In the genomic region with DNA sequence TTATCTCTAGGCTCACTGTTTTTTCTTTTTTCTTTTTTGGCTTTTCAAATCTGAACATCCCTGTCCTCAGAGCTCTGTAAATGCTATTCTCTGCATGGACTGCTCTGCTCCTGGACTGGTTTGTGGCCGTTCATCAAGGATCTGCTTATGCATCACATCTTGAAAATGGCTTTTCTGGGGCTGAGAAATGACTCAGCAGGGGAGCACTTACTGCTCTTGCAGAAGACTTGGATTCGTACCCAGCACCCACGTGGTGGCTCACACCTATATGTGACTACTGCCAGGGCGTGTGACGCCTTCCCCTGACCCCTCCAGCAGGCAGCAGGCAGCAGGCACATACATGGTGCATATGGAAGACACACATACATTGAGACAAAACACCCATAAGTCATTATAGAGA, we compare ENCODE assay signal across 11 mouse cellular contexts.
"Had no signal": no experiment of that assay in that cellular context is flagged by ENCODE, and none has a peak within 500 bp of the region (broad histone marks: within the 10 kb centered on the region; RNA-seq: fewer than 3 reads in every experiment).

No protein-coding gene starts in this region.

- H3K27me3 ChIP-seq: limb, embryonic 13.5 days; midbrain, embryonic 12.5 days had no signal

- DNase-seq: kidney, adult 8-10 months; kidney, postnatal 36 days; layer of hippocampus, adult 9-11 months; layer of hippocampus, postnatal 36 days; lung, adult 18-20 months; thymus, adult 18-20 months; thymus, postnatal 14 days had no signal

- H3K4me3 ChIP-seq: limb, embryonic 13.5 days; midbrain, embryonic 12.5 days had no signal

- H3K9me3 ChIP-seq: limb, embryonic 13.5 days; midbrain, embryonic 12.5 days had no signal

- H3K4me1 ChIP-seq: limb, embryonic 13.5 days; midbrain, embryonic 12.5 days had no signal

- H3K27ac ChIP-seq: limb, embryonic 13.5 days; liver, embryonic 14.5 days; midbrain, embryonic 12.5 days; stomach, postnatal 0 days had no signal

- H3K9ac ChIP-seq: limb, embryonic 13.5 days; liver, embryonic 14.5 days; midbrain, embryonic 12.5 days had no signal

- H3K4me2 ChIP-seq: limb, embryonic 13.5 days; midbrain, embryonic 12.5 days had no signal
